Mouse (Mus musculus): ENCODE measurements around the gene Hao1.

Hao1 gene

GRCm38 (mm10) chr2:134465132-134465531 lies 89.0 kb downstream of the Hao1 start:
- DNase-seq (ENCODE audit: low spot score in 2 of 2), result no peak

DNA sequence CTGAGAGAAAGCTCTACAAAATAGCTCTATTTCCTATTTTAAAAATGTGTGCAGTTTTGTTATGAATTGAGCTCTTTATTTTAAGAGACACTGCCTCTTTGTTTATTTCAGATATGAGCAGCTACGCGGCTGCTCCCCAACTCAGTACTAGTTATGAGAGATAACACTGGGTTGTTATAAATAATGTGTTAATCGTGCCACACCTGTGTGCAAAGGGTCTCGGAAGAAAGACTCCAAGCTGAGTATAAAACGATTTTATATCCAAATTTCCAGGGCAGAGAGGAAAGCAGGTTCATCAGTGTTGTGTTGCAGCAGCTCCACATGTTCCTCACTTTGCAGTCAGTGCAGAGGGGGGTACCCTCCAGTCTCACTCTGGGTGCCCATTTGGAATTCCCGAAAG lies 91.8 kb downstream of the Hao1 start:
- DNase-seq (ENCODE audit: low spot score in 2 of 2), result no peak

GRCm38 (mm10) chr2:134460831-134461230 lies 93.3 kb downstream of the Hao1 start:
- DNase-seq (ENCODE audit: low spot score in 2 of 2), result no peak

DNA sequence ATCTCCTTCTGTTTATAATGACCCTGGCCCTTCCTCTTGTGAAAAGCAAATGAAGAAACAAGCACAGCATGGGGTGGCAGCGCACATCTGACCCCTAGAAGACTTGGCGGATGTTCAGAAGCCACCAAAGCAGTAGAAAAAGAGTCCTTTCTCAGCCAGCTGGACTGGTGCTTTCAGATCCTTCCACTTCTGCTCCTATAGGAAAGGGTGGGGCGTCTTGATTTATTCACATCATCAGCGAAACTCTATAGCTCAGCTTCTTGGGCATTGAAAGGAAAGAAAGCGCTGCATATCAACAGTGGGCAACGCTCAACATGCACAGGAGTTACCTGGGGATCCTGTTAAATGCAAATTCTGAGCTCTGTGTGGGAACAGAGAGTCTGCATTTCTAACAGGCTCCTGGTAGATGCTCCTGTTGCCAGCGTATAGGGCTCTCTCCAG lies 98.1 kb downstream of the Hao1 start:
- no peak for DNase-seq (ENCODE audit: low spot score in 2 of 2)

- no peak for DNase-seq (ENCODE audit: low spot score in 2 of 2)
Measured at GRCm38 (mm10) chr2:134452748-134453147, 101.4 kb downstream of the Hao1 start.

GRCm38 (mm10) chr2:134450976-134451375 lies 103.2 kb downstream of the Hao1 start:
- DNase-seq (ENCODE audit: low spot score in 2 of 2), result no peak

All from thymus, postnatal 10 days (tissue).